Comparison of ENCODE assay signal across 20 mouse cellular contexts in the genomic region with DNA sequence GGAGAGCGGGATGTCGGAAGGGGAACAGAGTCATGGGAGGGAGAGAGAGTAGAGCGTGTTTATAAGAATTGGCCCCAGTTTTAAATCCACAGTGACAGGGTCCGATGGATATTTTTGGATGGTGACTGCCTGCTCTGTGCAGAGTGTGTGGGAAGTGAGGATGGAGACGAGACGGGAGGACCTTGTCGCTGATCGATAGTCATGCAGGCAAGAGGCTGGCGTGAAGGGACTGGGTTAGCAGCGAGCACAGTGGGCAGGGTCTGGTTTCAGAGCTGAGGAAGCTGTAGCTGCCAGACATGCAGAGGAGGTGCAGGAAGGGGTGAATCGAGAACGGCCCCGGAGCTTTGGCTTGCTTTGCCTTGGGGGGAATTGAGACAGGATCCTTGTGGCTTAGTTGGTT. TPM values are rescaled to one million over a fixed set of nuclear protein-coding genes. Genes with fewer than 3 reads are reported as not detected.
DNase-seq lines count a peak whose midpoint lies in the region; ATAC-seq and TF ChIP-seq lines count a peak whose summit lies in the region.
"Had no signal": no experiment of that assay in that cellular context is flagged by ENCODE, and none has a peak within 500 bp of the region (broad histone marks: within the 10 kb centered on the region; RNA-seq: fewer than 3 reads in every experiment).

No protein-coding gene starts in this region.

- H3K27ac ChIP-seq in heart, embryonic 16.5 days (ENCODE audit: low read length), result no peak overlapping the region
- H3K27ac ChIP-seq: forebrain, embryonic 10.5 days; hindbrain, embryonic 10.5 days; limb, embryonic 15.5 days had no signal

- H3K27me3 ChIP-seq in heart, embryonic 16.5 days (ENCODE audit: control insufficient read depth, insufficient read depth, low read length), result no peaks in the 10 kb centered on the region
- H3K27me3 ChIP-seq: limb, embryonic 15.5 days had no signal

- peak overlapping the region; percentile 8; the same call in 1 of the 2 replicates for H3K4me2 ChIP-seq in heart, embryonic 16.5 days (ENCODE audit: low read depth, low read length)
- H3K4me2 ChIP-seq: limb, embryonic 15.5 days had no signal

- 59% methylated on average over 13 of the region's 13 CpGs for WGBS in heart, embryonic 16.5 days
- WGBS in lung, adult 2 months, result 51% methylated on average over 13 of the region's 13 CpGs

- H3K4me3 ChIP-seq in heart, embryonic 16.5 days (ENCODE audit: low read length), result no peak overlapping the region
- peak overlapping the region; percentile 28 for H3K4me3 ChIP-seq in lung, adult 2 months (replicated peaks; ENCODE audit: extremely low read depth, low read depth, low read length)
- H3K4me3 ChIP-seq: forebrain, embryonic 10.5 days; hindbrain, embryonic 10.5 days; limb, embryonic 15.5 days had no signal

- H3K4me1 ChIP-seq in heart, embryonic 16.5 days (ENCODE audit: control insufficient read depth, insufficient read depth, low read length), result peaks cover 45% of the 10 kb centered on the region
- H3K4me1 ChIP-seq in lung, adult 2 months (ENCODE audit: control insufficient read depth, insufficient read depth, low read length), result peaks cover 34% of the 10 kb centered on the region

- DNase-seq in heart, adult 11 months, result peak; percentile 80
- DNase-seq in heart, postnatal 10 days, result no peak
- no peak for DNase-seq in heart, adult 18-20 months
- no peak for DNase-seq in lung, adult 2 months
- DNase-seq in lung, postnatal 25 days (ENCODE audit: low spot score), result no peak
- no peak for DNase-seq in thymus, postnatal 14 days
- DNase-seq: adrenal gland, adult 2 months; cerebellum, adult 11 months; cerebellum, adult 9-11 months; left cerebral cortex, postnatal 4 days; midbrain, embryonic 14.5 days had no signal

- no peaks in the 10 kb centered on the region for H3K9me3 ChIP-seq in heart, embryonic 16.5 days (replicated peaks; ENCODE audit: control insufficient read depth, low read length)
- H3K9me3 ChIP-seq: forebrain, embryonic 10.5 days; hindbrain, embryonic 10.5 days; limb, embryonic 15.5 days had no signal

- TF ChIP-seq POLR2A in lung, adult 2 months (IDR thresholded peaks at IDR 0.05; ENCODE audit: borderline replicate concordance, extremely low read depth, low read depth, low read length), result no peak

- peak overlapping the region; percentile 55 for H3K9ac ChIP-seq in heart, embryonic 16.5 days (ENCODE audit: low read length)
- H3K9ac ChIP-seq: limb, embryonic 15.5 days had no signal

- no peak for TF ChIP-seq CTCF in lung, adult 2 months (IDR thresholded peaks at IDR 0.05; ENCODE audit: insufficient read depth, low read length)

- no peak for ATAC-seq in heart, embryonic 16.5 days (replicated peaks; ENCODE audit: extremely low read depth, insufficient read depth, low FRiP score)
- ATAC-seq: forebrain, embryonic 16.5 days; hindbrain, embryonic 16.5 days; intestine, postnatal 0 days; lung, postnatal 0 days had no signal

- H3K36me3 ChIP-seq in heart, embryonic 16.5 days (ENCODE audit: control insufficient read depth, insufficient read depth), result no peaks in the 10 kb centered on the region
- H3K36me3 ChIP-seq: forebrain, embryonic 10.5 days; hindbrain, embryonic 10.5 days; limb, embryonic 15.5 days had no signal

- intact Hi-C loops in heart, postnatal 10 days (cut with DNase I), result no loop called here

RNA-seq across cellular contexts. Expression of gene Lifr, which starts 50.8 kb away (rescaled TPM):
- total RNA-seq in heart, postnatal 10 days (2021), result 10 to 100 TPM; 50.2 to 54.0 TPM
- 22.4 and 24.0 TPM in 2 replicates for polyA plus RNA-seq in heart, embryonic 16.5 days (2015; fragmentation: Nextera tagmentation; extraction: Ambion mirVana)
- total RNA-seq in heart, adult 18-20 months (2021), result 10 to 100 TPM; 49.9 to 61.3 TPM
- polyA plus RNA-seq in lung, adult 2 months (2012; rRNA removed), result 101 and 222 TPM in 2 replicates
- total RNA-seq: MEL had no signal
